Mouse (Mus musculus) liver, adult 2 months (tissue): ENCODE measurements around the gene Hint1. TPM values are rescaled to one million over a fixed set of nuclear protein-coding genes. Genes with fewer than 3 reads are reported as not detected.

Source experiments
- DNase-seq: peaks from one replicate; pipeline ENCODE4 v3.0.0-alpha.2; 2011; ENCODE audit warnings: low read depth, low spot score; ENCODE audit errors: extremely low read depth
- H3K27ac ChIP-seq: fragments of 200-500 bp; replicated peaks from 2 replicates; pipeline ENCODE4 v1.5.1; 2012; ENCODE audit warnings: low read depth, mild to moderate bottlenecking, control low read depth, inconsistent platforms, low read length; ENCODE audit not compliant: insufficient read depth
- H3K27me3 ChIP-seq: fragments of 200-500 bp; 2 replicates; pipeline ENCODE4 v1.6.1; 2012; ENCODE audit warnings: mild to moderate bottlenecking, moderate library complexity, low read length, inconsistent platforms; ENCODE audit not compliant: control insufficient read depth, insufficient read depth
- H3K36me3 ChIP-seq: fragments of 200-500 bp; 2 replicates; pipeline ENCODE4 v1.6.1; 2012; ENCODE audit warnings: low read length, inconsistent platforms; ENCODE audit not compliant: control insufficient read depth, insufficient read depth
- H3K4me1 ChIP-seq: fragments of 200-500 bp; 2 replicates; pipeline ENCODE4 v1.6.1; 2011; ENCODE audit warnings: low read length; ENCODE audit not compliant: control insufficient read depth, insufficient read depth
- H3K4me3 ChIP-seq: fragments of 200-500 bp; 2 replicates; pipeline ENCODE4 v1.5.1; 2011; ENCODE audit warnings: low read depth, mild to moderate bottlenecking, control low read depth, low read length, moderate library complexity; ENCODE audit not compliant: insufficient read depth
- H3K79me2 ChIP-seq: fragments of 200-500 bp; 2 replicates; pipeline ENCODE4 v1.6.1; 2012; ENCODE audit warnings: inconsistent platforms, mild to moderate bottlenecking, low read length, moderate library complexity; ENCODE audit not compliant: control insufficient read depth, insufficient read depth
- H3K9ac ChIP-seq: fragments of 200-500 bp; 2 replicates; pipeline ENCODE4 v1.6.1; 2012; ENCODE audit warnings: low read depth, mild to moderate bottlenecking, control low read depth, inconsistent platforms, low read length
- CTCF ChIP-seq: fragments of 200-500 bp; IDR thresholded peaks from 2 replicates; pipeline ENCODE4 v1.5.1; 2011; ENCODE audit warnings: low read depth, low read length, control low read depth
- POLR2A ChIP-seq: fragments of 200-500 bp; IDR thresholded peaks from 2 replicates; pipeline ENCODE4 v1.6.1; 2011; ENCODE audit warnings: low read length, control low read depth; ENCODE audit not compliant: insufficient read depth; ENCODE audit errors: extremely low read depth
- WGBS: fragments of 180-500 bp; shearing (Covaris S2); methylation state at CpG from one replicate; pipeline ENCODE4 v1.1.7; 2018; 5-methylcytosine and 5-hydroxymethylcytosine counted together
- polyA plus RNA-seq: library from polyadenylated mRNA; depleted of rRNA; stranded (reverse); fragments of >200 nt; gene quantifications from 2 replicates; pipeline ENCODE4 v1.2.3, GENCODE M21; 2012
- total RNA-seq: library from RNA; depleted of rRNA; stranded (reverse); fragments of >200 nt; gene quantifications from 2 replicates; pipeline ENCODE4 v1.2.3, GENCODE M21; 2014

Hint1 gene
- total and polyA plus RNA-seq, 2 experiments: 629 to 664 TPM

GRCm38 (mm10) chr11:54860256-54861038 is 5.7 kb upstream of the Hint1 start, which contains the start of gene Lyrm7:
Lyrm7 (minus strand) TSS chr11:54860916.
- Histone ChIP-seq H3K36me3 (no peaks in the 10 kb centered on the region), H3K27ac (peak within 1 kb of the TSS; percentile 93), H3K4me3 (peak within 1 kb of the TSS; percentile 93), H3K4me1 (peaks cover 2% of the 10 kb centered on the region; the same call in 1 of the 2 replicates), H3K79me2 (peaks cover 3% of the 10 kb centered on the region; the same call in 1 of the 2 replicates), H3K27me3 (no peaks in the 10 kb centered on the region), H3K9ac (peak within 1 kb of the TSS; percentile 81)
- peak; percentile 96 for DNase-seq
- WGBS: 1% methylated on average over 42 of the region's 42 CpGs
- TF ChIP-seq POLR2A (peak; percentile 68), CTCF (no peak)

GRCm38 (mm10) chr11:54861471-54862420 is 4.4 kb upstream of the Hint1 start:
- Histone ChIP-seq H3K36me3 (no peaks in the 10 kb centered on the region), H3K27ac (peak overlapping the region; percentile 55), H3K27me3 (no peaks in the 10 kb centered on the region), H3K9ac (no peak overlapping the region), H3K4me3 (no peak overlapping the region), H3K4me1 (peaks cover 2% of the 10 kb centered on the region; the same call in 1 of the 2 replicates), H3K79me2 (peaks cover 6% of the 10 kb centered on the region; the same call in 1 of the 2 replicates)
- peak; percentile 46 for DNase-seq
- WGBS: 73% methylated on average over 5 of the region's 5 CpGs
- TF ChIP-seq CTCF (no peak), POLR2A (no peak)

- H3K27ac ChIP-seq: no peak overlapping the region
- DNase-seq: peak; percentile 54
Measured at GRCm38 (mm10) chr11:54862621-54863520, 3.3 kb upstream of the Hint1 start.

DNA sequence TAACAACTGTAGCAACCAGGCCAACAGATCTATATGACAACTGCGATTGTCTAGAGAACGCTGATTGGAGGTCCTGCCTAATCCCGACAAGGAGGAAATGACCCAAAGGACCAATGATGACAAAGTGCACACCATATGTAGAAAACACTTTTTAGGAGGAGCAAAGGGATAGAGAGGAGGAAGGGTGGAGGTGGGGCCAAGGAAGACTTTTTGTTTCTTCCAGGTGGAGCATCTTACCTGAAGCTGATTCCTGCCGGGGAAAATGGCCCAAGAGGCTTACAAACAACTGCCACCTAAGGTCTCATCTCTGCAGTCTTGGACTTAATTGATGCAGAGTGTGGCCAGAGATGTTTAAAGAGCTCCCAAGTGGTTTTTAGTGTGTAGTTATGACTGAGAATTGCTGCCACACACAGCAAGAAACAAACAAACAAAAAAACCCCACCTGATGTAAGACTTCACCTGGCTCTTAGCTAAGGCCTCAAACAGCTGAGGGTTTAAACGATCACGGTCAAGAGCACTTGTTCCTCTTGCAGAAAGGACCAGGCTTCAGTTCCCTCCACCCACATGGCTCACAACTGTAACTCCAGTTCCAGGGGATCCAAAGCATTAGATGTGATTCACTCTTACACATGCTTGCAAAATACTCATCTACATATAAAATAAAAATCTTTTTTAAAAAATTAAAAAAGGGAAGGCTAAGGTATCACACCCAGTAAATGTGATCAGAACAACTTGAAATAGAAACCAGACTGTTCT is 675 bp upstream of the Hint1 start:
- Histone ChIP-seq H3K27ac (peak overlapping the region; percentile 36; the same call in 1 of the 2 replicates), H3K4me3 (peak overlapping the region; percentile 89; the same call in 1 of the 2 replicates), H3K36me3 (peaks cover 9% of the 10 kb centered on the region), H3K27me3 (no peaks in the 10 kb centered on the region), H3K9ac (peak overlapping the region; percentile 56; the same call in 1 of the 2 replicates), H3K4me1 (peaks cover 8% of the 10 kb centered on the region), H3K79me2 (peaks cover 7% of the 10 kb centered on the region; the same call in 1 of the 2 replicates)
- no peak for DNase-seq
- TF ChIP-seq POLR2A (no peak), CTCF (no peak)
- 60% methylated on average over 6 of the region's 6 CpGs for WGBS

More at GRCm38 (mm10) chr11:54862621-54863520, 3.3 kb upstream of the Hint1 start:
- Histone ChIP-seq H3K4me1 (peaks cover 5% of the 10 kb centered on the region; the same call in 1 of the 2 replicates), H3K4me3 (no peak overlapping the region), H3K9ac (no peak overlapping the region), H3K79me2 (peaks cover 7% of the 10 kb centered on the region; the same call in 1 of the 2 replicates), H3K36me3 (no peaks in the 10 kb centered on the region), H3K27me3 (no peaks in the 10 kb centered on the region)
- no peak for TF ChIP-seq POLR2A
- TF ChIP-seq CTCF: peak; percentile 73
- 42% methylated on average over 10 of the region's 10 CpGs for WGBS
